Mouse (Mus musculus) left cerebral cortex, postnatal 36 days (tissue): ENCODE data around the gene Notum. TPM values are rescaled to one million over a fixed set of nuclear protein-coding genes. Genes with fewer than 3 reads are reported as not detected.

ENCODE experiments used
- DNase-seq, 2 experiments: peaks; one replicate each; pipeline ENCODE4 v3.0.0; 2021 to 2022; ENCODE audit warnings: low spot score in 2 of 2, mixed read lengths in 1 of 2
- intact Hi-C: fragments of 180-260 bp; cut with DNase I; formaldehyde crosslinking; loops from one replicate; pipeline ENCODE4 v1.15.1; 2025
- total RNA-seq, 2 experiments: library from RNA; stranded (reverse); gene quantifications; 2 replicates each; pipeline ENCODE4 v1.2.3; 2021

Notum gene
- total RNA-seq, 2 experiments from 2014 or later, result 5.6 to 6.6 TPM

DNA sequence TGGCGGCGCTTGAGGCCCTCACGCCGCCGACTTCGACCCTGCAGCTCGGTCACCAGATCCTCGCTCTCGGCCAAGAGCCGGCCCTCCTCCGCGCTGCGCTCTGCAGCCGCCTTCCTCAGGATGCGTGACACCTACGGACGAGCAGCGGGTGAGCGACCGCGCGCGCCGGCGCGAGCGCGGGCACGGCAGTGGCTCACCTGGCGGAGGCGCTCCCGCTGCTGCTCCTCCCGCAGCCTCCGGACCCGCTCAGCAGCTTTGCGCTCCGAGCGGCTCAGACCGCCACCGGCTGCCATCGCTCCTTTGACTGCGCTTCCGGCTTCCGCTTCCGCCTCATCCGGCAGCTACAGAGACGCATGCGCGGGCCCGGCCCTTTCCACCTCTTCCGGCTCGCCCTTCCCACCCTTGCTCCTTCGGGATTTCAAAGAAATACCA, 36.3 kb downstream of the Notum start:
- intact Hi-C loops, result loop anchor here (2.0 kb wide), 1 partner anchor 88 kb away; the partner anchor contains the start of genes Cenpx and Lrrc45
- DNase-seq, result peak; percentile 86 to 89

DNA sequence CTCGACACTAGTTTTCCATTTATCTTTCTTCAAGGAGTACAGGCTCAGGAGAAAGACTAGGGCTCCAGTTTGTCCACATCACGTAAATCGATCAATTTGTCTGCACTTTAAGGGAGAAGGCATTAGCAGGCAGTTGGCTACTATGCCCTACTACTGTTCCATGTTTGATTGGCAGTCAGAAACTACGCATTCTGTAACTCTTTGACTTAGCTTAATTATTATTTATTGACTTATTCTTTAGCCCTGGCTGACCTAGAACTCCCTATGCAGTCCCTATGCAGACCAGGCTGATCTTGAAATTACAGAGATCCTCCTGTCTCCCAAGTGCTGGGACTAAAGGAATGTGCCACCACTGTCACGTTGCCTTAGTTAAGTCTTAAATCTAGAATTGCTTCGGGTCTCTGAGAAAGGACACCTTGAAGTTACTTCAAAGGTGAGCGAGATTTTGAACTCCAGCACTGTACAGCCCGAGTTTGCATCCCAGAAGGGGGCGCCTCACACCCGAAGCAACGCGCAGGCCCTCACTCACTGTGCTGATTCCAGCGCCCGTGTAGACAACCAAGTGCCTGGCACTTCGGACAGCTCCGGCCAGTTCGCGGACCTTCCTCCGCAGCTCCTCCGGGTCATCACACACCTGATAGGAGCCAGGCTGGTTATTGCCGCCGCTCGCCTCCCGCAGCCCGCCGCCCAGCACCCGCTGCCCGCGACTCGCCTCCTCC, 36.9 kb downstream of the Notum start:
- intact Hi-C loops, result loop anchor here (2.0 kb wide), 1 partner anchor 89 kb away; the partner anchor contains the start of genes Cenpx and Lrrc45
- peak in 1 of 2 experiments; percentile 56 for DNase-seq

DNA sequence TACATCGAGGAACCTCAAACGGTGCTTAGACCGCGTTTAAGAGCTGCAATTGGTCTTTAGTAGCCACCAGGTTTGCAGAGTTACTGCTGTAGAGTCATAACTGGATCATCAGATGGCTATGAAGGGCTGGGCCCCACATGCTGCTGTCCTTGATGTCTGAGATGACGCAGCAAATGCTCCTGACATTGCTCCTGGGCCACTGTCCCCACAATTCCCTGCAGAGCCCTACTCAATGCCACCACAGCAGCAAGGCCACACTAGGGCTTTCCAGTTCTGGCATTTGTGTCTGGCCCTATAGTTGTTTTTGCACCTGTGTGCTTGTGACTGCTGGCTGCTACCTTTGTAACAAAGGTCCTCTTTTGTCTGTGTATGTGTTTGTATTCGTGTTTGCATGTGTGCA, 38.2 kb downstream of the Notum start:
- no peak for DNase-seq
- intact Hi-C loops, result no loop called here

DNA sequence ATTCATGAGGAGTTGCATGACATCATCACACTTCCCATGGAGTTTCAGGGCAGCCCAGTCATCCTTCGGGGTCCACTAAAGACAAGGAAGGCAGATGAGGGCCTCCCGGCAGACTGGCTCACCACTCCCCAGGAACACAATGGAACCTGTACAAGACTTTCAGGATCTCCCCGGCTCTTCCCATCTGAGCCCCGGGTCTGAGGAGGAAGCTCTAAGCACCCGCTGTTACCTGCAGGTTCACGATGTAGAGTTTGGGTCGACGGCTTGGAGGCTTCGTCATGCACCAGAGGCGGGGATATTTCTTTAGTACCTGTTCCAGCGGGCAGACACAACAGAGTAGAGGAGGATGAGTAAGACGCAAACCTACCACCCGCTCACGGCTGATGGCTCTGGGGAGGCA, 40.8 kb downstream of the Notum start:
- no peak for DNase-seq
- intact Hi-C loops, result no loop called here

DNA sequence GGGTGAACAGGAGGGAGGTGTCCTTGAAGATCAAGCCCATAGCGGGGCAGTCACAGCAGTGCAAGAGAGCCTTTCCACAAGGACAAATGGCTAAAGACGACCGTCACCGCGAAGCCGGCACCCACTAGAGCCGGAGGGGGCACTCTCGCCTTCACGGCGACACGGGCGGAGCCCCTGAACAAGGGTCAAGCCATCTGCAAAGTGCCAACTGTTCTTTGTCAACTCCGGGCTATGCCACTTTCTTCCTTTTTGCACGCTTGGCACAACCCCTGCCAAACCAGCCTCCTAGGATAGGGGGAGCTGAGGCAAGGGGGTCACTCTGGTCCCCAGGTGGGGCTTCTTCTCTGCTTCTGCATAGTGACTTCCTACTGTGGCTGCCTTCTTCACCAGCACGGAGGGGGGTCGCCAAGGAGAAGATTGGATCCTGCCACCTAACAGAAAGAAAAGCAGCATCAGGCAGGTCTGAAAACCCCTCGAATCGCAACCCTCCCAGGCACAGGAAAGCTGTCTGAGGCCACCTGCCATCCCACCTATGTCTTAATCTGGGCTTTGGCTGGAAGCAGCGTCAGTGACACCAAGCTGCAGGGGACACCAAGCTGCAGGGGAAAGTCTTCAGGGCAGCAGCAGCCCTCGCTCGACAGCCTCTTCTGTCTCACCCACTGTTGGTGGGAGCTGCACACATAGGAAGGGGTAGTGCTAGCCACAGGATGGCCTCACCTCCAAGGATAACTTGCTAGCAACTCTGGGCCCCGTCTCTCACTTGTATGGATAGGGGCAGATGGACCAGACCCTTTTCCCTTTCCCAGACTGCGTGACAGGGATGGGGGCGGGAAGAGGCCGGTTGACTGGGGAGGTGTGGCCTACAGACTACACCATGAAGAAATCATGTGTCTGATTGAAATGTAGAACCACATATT, 42.1 kb downstream of the Notum start:
- intact Hi-C loops, result no loop called here
- no peak for DNase-seq

DNA sequence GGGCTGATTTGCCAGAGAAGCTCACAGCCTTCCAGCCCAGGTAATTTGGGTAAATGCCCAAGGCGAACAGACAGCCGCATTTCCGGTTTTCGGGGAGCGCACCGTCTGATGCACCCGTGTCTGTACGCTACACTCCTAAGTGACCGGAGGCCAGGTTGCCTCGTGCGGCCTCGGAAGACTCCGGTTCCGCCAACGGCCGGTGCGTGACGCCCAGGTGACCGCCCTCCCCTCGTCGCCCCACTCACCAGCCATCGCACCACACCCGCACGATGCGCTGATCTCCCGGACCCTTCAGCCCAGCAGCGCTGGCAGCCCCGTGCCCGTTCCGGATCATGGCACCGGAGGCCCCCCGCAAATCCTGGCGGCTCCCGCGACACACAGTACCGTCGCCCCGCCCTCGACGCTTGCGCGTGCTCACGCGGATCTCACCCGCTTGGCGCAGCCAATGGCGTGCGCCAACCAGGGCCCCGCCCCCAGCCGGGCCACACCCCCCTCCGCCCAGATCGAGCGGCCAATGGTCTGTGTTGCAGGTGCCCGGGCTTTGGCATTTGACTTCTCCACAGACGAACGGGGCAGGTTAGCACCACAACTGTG, 43.4 kb downstream of the Notum start, which contains the start of gene Pcyt2:
TSS of gene Pcyt2 (minus strand) at position 418 of the 594 bp plus-strand sequence.
- intact Hi-C loops, result no loop called here

DNA sequence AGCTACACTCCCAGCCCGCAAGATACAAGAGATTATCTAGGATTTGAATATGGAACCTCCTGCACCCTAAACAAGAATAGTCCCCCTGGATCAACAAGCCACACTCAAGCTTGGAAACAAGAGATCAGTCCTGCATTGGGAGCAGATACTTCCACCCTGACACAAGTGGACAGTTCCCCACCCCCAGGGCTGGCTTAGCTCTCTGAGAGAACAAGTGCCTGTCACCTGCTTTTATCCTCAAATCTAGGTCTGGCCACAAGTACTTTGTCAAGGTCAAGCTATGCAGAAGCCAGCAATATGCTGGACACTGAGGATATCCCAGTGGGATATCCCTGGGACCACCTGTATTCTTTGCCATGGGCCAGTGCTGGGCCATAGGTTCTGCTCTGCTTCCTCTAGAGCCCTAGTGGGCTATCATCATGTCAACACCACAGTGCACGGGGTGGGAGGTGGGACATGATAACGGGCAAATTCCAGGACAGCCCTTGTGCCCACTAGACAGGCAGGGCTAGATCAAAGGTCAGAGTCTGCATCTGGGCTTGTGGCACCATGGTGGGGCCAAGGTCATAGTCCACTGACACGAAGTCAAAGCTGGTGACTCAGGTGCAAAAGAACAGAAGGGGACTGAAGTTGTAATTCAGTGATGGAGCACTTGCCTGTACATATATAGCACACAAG, 44.2 kb downstream of the Notum start:
- intact Hi-C loops, result no loop called here
- DNase-seq, result no peak

More for the DNA sequence above, 43.4 kb downstream of the Notum start, which contains the start of gene Pcyt2:
- DNase-seq, result peak; percentile 89 to 92

DNA sequence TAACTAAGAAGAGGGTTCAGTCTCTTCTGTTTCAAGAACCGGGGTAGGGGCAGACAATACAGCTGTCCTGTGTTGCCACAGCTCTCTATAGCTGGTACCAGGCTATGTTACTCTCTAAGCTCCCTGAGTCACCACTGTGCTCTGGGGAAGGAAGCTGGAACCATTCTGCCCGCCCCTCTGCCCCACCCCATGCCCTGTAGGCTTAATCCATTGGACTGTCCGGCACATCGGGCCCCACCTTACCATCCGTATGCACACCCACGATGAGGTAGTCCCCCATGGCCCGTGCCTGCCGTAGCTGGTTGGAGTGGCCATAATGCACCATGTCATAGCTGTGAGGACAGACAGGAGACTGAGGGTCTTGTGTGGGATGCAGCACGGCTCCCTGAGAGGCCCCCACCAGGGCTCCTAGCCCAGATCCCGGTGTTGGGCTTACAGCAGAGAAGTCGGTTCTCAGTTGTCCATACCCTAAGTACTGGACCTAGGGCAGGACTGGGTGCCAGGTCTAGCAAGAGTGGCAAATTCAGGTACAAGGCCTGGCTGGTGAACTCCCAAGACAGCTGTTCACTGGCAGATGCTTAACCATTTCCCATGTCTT, 45.3 kb downstream of the Notum start:
- intact Hi-C loops, result no loop called here
- no peak for DNase-seq

DNA sequence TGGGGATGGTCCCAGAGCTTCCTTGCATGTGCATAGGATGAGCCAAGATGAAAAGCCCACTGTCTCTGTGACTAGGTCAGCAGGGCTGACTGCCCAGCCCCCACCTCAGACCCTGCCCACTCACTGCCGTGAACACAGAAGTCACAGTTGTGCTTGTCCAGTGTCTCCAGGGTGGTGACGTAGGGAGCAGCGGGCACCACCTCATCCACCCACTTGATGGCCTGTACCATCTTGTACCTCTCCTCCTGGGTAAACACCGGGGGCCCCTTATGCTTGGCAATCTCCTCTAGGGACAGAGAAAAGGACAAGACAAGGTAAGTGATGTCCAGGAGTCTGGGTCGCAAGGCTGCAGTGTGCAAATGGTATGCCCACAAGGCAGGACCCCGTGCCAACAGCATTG, 45.8 kb downstream of the Notum start:
- no peak for DNase-seq
- intact Hi-C loops, result no loop called here

DNA sequence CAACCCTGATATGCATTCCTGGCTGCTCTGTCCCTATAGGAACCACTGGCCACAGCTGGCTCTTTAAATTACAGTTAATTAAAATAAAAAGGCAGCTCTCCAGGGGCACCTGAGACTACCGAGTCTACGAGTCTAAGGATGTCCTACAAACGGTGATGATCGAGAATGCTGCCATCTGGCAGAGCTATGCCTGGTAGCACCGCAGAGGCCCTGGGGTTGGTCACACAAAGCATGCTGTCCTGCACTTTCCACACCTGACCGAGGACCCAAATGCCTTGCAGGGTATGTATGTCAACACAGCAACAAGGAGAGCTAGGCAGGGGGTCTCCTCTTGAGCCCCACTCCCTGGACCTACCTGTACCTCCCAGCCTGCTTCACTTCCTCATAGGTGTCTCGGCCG, 47.0 kb downstream of the Notum start:
- DNase-seq, result no peak
- intact Hi-C loops, result no loop called here

DNA sequence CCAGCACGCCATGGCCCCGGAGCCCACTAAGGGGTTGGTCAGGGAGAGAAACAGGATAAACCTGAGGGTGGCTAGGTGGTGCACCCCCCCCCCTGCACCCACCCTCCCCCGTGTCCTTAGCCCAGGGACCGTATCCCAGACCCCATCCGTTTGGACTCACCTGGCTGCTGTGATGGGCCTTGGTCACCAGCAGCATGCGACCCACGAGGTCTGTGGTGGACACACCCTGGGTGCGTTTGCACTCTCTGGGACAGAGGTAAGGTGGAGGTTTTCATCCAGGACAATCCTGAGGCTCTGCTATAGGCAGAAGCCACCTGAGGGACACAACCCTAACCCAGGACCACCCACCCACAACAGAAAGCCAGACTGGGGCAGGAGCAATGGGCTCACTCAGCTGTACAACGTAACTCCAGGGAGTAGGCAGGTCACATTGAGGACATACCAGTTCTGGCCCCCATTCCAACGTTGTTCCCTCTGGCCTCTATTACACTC, 47.4 kb downstream of the Notum start:
- DNase-seq, result no peak

DNA sequence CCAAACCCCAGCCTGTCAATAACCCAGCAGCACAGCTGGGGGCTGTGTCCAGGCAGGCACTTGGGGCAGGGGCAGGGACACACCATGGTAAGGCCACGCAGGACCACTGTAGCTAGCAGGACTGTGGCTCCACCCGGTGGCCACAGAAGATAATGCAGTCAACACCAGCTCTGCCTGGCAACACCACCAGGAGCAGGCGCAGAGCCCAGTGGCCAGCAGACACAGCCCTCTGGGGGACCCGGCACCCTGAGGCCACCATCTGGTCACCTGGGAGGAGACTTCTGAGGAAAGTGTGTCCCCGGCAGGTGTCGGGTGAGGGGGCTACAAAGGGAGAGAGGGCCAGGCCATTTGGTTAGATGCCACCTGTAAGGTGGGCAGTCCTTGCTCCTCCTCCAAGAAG, 48.2 kb downstream of the Notum start:
- DNase-seq, result no peak
- intact Hi-C loops, result no loop called here

More for the DNA sequence above, 47.4 kb downstream of the Notum start:
- intact Hi-C loops, result no loop called here

DNA sequence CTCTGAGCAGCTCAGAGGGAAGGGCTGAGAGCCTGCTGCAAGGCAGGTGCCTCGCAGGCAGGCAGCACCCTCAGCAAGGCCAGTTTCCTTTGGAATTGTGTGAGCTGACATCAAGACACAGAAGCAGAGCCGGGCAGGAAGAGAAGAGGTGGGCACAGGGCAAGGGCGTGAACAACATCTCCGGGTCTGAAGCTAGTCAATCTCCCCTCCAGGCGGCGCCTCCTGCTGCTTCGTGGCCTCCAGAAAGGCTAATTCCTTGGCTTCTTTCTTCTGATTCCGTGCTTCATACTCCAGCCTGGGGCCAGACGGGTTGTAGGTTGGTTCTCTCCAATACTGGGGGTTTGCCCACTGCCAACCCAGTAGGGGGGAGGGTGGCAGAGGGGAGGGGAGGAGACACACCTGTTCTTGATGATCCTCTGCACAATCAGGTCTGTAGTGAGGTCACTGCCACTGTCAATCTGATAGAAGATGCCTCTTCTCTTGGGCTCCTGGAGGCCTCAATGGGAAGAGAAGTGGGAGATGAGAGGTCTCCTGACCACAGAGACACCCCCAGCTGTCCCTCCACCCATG, 50.4 kb downstream of the Notum start:
- no peak for DNase-seq
- intact Hi-C loops, result no loop called here

DNA sequence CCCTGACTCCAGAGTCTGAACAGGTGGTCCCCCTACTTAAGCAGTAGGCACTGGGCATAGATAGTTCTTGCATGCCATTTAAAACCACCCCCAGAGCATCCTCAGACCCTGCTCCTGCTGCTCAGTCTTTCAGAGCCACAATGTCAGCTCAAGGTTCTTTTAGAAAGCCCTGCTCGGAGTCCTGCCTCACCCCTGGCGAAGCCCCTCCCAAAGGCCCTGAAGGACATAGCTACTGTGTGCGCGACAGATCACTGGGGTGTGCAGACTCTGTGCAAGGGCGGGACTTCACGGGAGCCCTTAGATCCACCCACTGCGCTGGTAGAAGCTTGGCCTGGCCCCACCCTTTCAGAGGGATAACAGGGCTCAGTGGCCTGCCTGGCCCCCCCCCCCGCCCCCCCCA, 51.7 kb downstream of the Notum start:
- DNase-seq, result no peak
- intact Hi-C loops, result no loop called here

DNA sequence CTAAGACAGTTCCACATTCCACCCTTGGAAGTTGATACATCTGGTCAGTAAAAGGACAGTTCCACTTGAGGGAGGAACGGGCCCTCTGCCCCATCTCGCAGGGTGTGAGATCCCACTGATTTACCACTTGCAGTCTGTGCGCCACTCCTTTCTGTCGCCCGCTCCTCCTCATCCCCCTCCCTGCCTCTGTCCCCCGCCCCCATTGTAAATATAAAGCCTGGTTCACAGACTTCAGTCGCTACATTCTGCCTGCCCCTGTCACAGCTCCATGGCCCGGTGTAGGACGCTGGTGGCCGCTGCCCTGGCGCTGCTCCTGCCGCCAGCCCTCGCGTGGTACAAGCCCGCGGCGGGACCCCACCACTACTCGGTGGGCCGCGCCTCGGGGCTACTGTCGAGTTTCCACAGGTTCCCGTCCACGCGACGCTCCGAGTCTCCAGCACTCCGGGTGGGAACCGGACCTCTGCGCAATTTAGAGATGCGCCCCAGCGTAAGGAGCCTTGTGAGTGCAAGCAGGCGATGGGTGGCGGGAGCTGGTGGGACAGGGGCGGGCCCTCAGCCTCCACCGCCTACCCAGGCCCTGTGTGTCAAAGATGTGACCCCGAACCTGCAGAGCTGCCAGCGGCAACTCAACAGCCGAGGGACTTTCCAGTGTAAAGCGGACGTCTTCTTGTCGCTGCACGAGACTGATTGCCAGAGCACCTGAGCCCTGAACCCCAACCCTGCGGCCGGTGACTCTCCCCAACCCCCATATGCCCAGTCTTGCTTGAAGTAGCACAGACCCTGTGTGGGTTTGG, 52.5 kb downstream of the Notum start, which contains the start of gene Npb:
TSS of gene Npb (plus strand) at position 237 of the 794 bp plus-strand sequence.
- no peak for DNase-seq
- intact Hi-C loops, result no loop called here

DNA sequence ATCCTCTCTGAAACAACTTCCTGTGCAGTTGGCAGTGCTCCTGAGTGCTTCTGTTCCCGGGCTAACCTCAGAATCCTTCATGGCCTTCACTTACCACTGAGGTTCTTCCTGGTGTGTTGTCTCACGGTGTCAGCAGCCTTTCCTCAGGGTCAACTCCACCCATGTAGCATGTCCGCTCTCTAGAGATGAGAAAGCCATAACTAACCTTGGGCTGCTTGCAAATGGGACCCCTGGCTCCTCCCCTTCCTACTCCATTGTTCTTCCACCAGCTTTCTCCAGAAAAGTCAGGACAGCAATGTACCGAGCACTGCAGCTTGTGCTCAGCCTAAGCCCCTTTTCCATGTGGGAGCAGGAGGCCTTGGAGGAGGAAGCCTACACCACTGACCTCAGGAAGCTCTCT, 54.2 kb downstream of the Notum start:
- DNase-seq, result no peak
- intact Hi-C loops, result no loop called here

DNA sequence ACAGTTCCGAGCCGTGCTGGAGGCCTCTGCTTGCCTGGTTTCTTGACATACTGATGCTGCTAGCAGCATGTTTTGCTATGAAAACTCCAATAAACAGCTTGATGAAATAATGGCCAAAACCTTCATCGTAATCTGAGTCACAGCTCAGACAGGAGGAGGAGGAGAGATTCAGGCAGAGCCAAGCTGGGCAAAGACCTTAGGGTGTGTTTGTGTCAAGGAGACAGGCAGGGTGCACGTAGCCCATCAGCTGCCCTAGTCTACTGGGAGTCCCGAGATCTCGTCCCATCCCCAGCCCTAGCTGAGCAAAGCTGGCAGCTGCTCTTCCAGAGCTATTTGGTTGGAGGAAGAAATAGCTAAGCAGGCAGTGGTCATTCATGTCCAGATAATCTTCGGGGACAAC, 55.3 kb downstream of the Notum start:
- DNase-seq, result no peak
- intact Hi-C loops, result no loop called here
